Mouse (Mus musculus) lung, embryonic 16.5 days (tissue): Measurements from ENCODE around the gene Stag2. TPM values are rescaled to one million over a fixed set of nuclear protein-coding genes. Genes with fewer than 3 reads are reported as not detected.

Source experiments
- ATAC-seq: fragments of 200-750 bp; cut with Nextera tagmentation; 2 replicates; pipeline ENCODE4 v1.8.0; 2017; ENCODE audit warnings: low read depth, mild to moderate bottlenecking, moderate library complexity
- H3K27ac ChIP-seq: fragments of 300-500 bp; sonication (generic); 2 replicates; pipeline ENCODE4 v1.5.1; 2014; ENCODE audit warnings: mild to moderate bottlenecking, control low read depth, low read length
- H3K27me3 ChIP-seq: fragments of 300-500 bp; sonication (generic); 2 replicates; pipeline ENCODE4 v1.6.1; 2014; ENCODE audit warnings: low read depth, low read length, mixed read lengths; ENCODE audit not compliant: control insufficient read depth, insufficient read depth
- H3K36me3 ChIP-seq: fragments of 300-500 bp; sonication (generic); 2 replicates; pipeline ENCODE4 v1.6.1; 2014; ENCODE audit warnings: low read length; ENCODE audit not compliant: control insufficient read depth, insufficient read depth
- H3K4me1 ChIP-seq: fragments of 300-500 bp; sonication (generic); replicated peaks from 2 replicates; pipeline ENCODE4 v1.6.1; 2014; ENCODE audit warnings: low read length, mixed read lengths; ENCODE audit not compliant: control insufficient read depth, insufficient read depth
- H3K4me2 ChIP-seq: fragments of 300-500 bp; sonication (generic); 2 replicates; pipeline ENCODE4 v1.6.1; 2014; ENCODE audit warnings: low read depth, low read length, control low read depth
- H3K4me3 ChIP-seq: fragments of 300-500 bp; sonication (generic); 2 replicates; pipeline ENCODE4 v1.5.1; 2014; ENCODE audit warnings: mild to moderate bottlenecking, low read length, control low read depth
- H3K9ac ChIP-seq: fragments of 300-500 bp; sonication (generic); 2 replicates; pipeline ENCODE4 v1.6.1; 2014; ENCODE audit warnings: low read length, control low read depth
- H3K9me3 ChIP-seq: fragments of 300-500 bp; sonication (generic); 2 replicates; pipeline ENCODE4 v1.6.1; 2016; ENCODE audit warnings: low read length; ENCODE audit not compliant: control insufficient read depth
- WGBS: fragments of 180-500 bp; shearing (Covaris S2); extraction: QIAGEN DNeasy Blood & Tissue Kit; methylation state at CpG from one replicate; pipeline ENCODE4 v1.1.7; 2014; 5-methylcytosine and 5-hydroxymethylcytosine counted together
- polyA plus RNA-seq: library from polyadenylated mRNA; unstranded; fragments of >200 nt; fragmentation: Nextera tagmentation; extraction: Ambion mirVana; gene quantifications from 2 replicates; pipeline ENCODE4 v1.2.1, GENCODE M21; 2015

Gene Stag2
- polyA plus RNA-seq, 1 experiment from 2014 or later: 54.6 TPM

GRCm38 (mm10) chrX:42321200-42321773 lies 172.2 kb downstream of the Stag2 start:
- 34% methylated on average over 9 of the region's 9 CpGs for WGBS
- H3K27me3 ChIP-seq: no peaks in the 10 kb centered on the region
- H3K9me3 ChIP-seq: no peaks in the 10 kb centered on the region
- no peak overlapping the region for H3K27ac ChIP-seq
- no peaks in the 10 kb centered on the region for H3K36me3 ChIP-seq
- H3K4me3 ChIP-seq: no peak overlapping the region
- H3K4me1 ChIP-seq: no peaks in the 10 kb centered on the region; the same call in 1 of the 2 replicates
- peak; percentile 64 for ATAC-seq
- peak overlapping the region; percentile 25; the same call in 1 of the 2 replicates for H3K4me2 ChIP-seq
- H3K9ac ChIP-seq: no peak overlapping the region

GRCm38 (mm10) chrX:42324848-42325247 lies 175.7 kb downstream of the Stag2 start:
- 57% methylated on average over 3 of the region's 3 CpGs for WGBS
- H3K27me3 ChIP-seq: no peaks in the 10 kb centered on the region
- H3K27ac ChIP-seq: no peak overlapping the region

More at GRCm38 (mm10) chrX:42324848-42325247, 175.7 kb downstream of the Stag2 start:
- no peaks in the 10 kb centered on the region; the same call in 1 of the 2 replicates for H3K4me1 ChIP-seq
- H3K4me2 ChIP-seq: no peak overlapping the region
- no peak overlapping the region for H3K9ac ChIP-seq
- no peaks in the 10 kb centered on the region for H3K36me3 ChIP-seq
- ATAC-seq: no peak
- no peaks in the 10 kb centered on the region for H3K9me3 ChIP-seq
- H3K4me3 ChIP-seq: no peak overlapping the region

Other genes starting within 250 kb of the Stag2 start
- 82.7 and 85.4 TPM in 2 replicates for gene Thoc2, start 228.6 kb upstream of the Stag2 start, polyA plus RNA-seq
- 18.5 and 20.1 TPM in 2 replicates for gene Xiap, start 89.6 kb upstream of the Stag2 start, polyA plus RNA-seq